28 mouse cellular contexts compared by ENCODE assay signal in the genomic region with DNA sequence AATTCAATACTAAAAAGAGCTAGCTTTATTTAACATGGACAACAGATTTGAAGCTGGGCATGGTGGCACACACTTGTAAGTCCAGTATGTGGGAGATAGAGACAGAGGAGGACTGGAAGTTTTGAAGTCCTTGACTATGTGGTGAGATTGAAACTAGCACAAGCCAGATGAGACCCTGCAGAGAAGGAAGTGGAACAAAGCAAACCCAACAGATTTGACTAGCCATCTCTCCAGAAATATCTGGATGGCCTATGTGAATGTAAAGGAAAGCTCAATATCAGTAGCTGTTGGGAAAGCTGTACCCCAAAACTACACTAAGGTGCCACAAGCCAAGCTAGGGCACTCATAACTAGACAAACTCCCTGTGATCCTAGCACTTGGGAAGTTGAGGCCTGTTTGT. TPM values are rescaled to one million over a fixed set of nuclear protein-coding genes. Genes with fewer than 3 reads are reported as not detected.
DNase-seq lines count a peak whose midpoint lies in the region; ATAC-seq and TF ChIP-seq lines count a peak whose summit lies in the region.
"Had no signal": no experiment of that assay in that cellular context is flagged by ENCODE, and none has a peak within 500 bp of the region (broad histone marks: within the 10 kb centered on the region; RNA-seq: fewer than 3 reads in every experiment).

No protein-coding gene starts in this region.

- intact Hi-C loops in gastrocnemius, adult 2 months (cut with DNase I), result no loop called here
- intact Hi-C loops in gastrocnemius, postnatal 36 days (cut with DNase I), result no loop called here

- peak overlapping the region; percentile 38 for H3K27ac ChIP-seq in gastrocnemius, adult 2 months
- 0 out of 2 replicates have a peak overlapping the region, but pooled peaks have one; percentile 1 for H3K27ac ChIP-seq in kidney, postnatal 0 days
- H3K27ac ChIP-seq in midbrain, embryonic 11.5 days (ENCODE audit: low read depth, low read length), result no peak overlapping the region
- H3K27ac ChIP-seq in midbrain, embryonic 14.5 days (replicated peaks; ENCODE audit: low read depth, low read length), result no peak overlapping the region
- H3K27ac ChIP-seq: embryonic facial prominence, embryonic 13.5 days; embryonic facial prominence, embryonic 15.5 days; forebrain, embryonic 10.5 days; forebrain, embryonic 12.5 days had no signal

- H3K27me3 ChIP-seq in kidney, postnatal 0 days (ENCODE audit: insufficient read depth, low read length), result no peaks in the 10 kb centered on the region
- no peaks in the 10 kb centered on the region for H3K27me3 ChIP-seq in midbrain, embryonic 11.5 days (ENCODE audit: control insufficient read depth, insufficient read depth, low read length)
- no peaks in the 10 kb centered on the region for H3K27me3 ChIP-seq in midbrain, embryonic 14.5 days (ENCODE audit: control insufficient read depth, insufficient read depth, low read length)
- H3K27me3 ChIP-seq: embryonic facial prominence, embryonic 13.5 days; embryonic facial prominence, embryonic 15.5 days; forebrain, embryonic 12.5 days; Patski had no signal

- H3K4me3 ChIP-seq in gastrocnemius, adult 2 months, result no peak overlapping the region
- no peak overlapping the region for H3K4me3 ChIP-seq in kidney, postnatal 0 days (replicated peaks; ENCODE audit: low read depth, low read length)
- no peak overlapping the region for H3K4me3 ChIP-seq in midbrain, embryonic 11.5 days (ENCODE audit: low read depth, low read length)
- no peak overlapping the region for H3K4me3 ChIP-seq in midbrain, embryonic 14.5 days (replicated peaks; ENCODE audit: low read depth, low read length)
- H3K4me3 ChIP-seq: embryonic facial prominence, embryonic 13.5 days; embryonic facial prominence, embryonic 15.5 days; erythroblast, embryonic 14.5 days; forebrain, embryonic 10.5 days; forebrain, embryonic 12.5 days had no signal

- peaks cover 25% of the 10 kb centered on the region; the same call in 1 of the 2 replicates for H3K36me3 ChIP-seq in kidney, postnatal 0 days (ENCODE audit: insufficient read depth, low read length)
- H3K36me3 ChIP-seq in midbrain, embryonic 11.5 days (ENCODE audit: control insufficient read depth, insufficient read depth, low read length), result peaks cover 4% of the 10 kb centered on the region
- H3K36me3 ChIP-seq in midbrain, embryonic 14.5 days (ENCODE audit: control insufficient read depth, insufficient read depth, low read length), result peaks cover 33% of the 10 kb centered on the region

- no peak for DNase-seq in gastrocnemius, adult 2 months
- DNase-seq in gastrocnemius, postnatal 36 days, result no peak
- no peak for DNase-seq in kidney, postnatal 0 days (ENCODE audit: low spot score)
- DNase-seq in kidney, postnatal 10 days, result no peak
- DNase-seq in midbrain, embryonic 11.5 days (ENCODE audit: low spot score, missing footprints), result peak; percentile 60
- no peak for DNase-seq in midbrain, embryonic 14.5 days
- no peak for DNase-seq in T-cell, adult 2 months (ENCODE audit: low spot score)
- DNase-seq: adrenal gland, adult 2 months; adrenal gland, postnatal 10 days; adrenal gland, postnatal 25 days; cerebellum, adult 11 months; cerebellum, adult 18-20 months; cerebellum, adult 8-10 months; cerebellum, adult 9-11 months; cerebellum, postnatal 25 days; embryo, embryonic 11 days had no signal

- H3K9me3 ChIP-seq in kidney, postnatal 0 days (replicated peaks; ENCODE audit: low read length), result no peaks in the 10 kb centered on the region
- H3K9me3 ChIP-seq in midbrain, embryonic 11.5 days (ENCODE audit: control insufficient read depth, low read length), result no peaks in the 10 kb centered on the region
- H3K9me3 ChIP-seq in midbrain, embryonic 14.5 days (ENCODE audit: control insufficient read depth, low read length), result no peaks in the 10 kb centered on the region
- H3K9me3 ChIP-seq: embryonic facial prominence, embryonic 13.5 days; embryonic facial prominence, embryonic 15.5 days; forebrain, embryonic 10.5 days; forebrain, embryonic 12.5 days; G1E had no signal

- no peak overlapping the region for H3K9ac ChIP-seq in kidney, postnatal 0 days (ENCODE audit: low read depth, low read length)
- H3K9ac ChIP-seq in midbrain, embryonic 11.5 days (ENCODE audit: low read length), result no peak overlapping the region
- no peak overlapping the region for H3K9ac ChIP-seq in midbrain, embryonic 14.5 days (replicated peaks; ENCODE audit: low read length)
- H3K9ac ChIP-seq: embryonic facial prominence, embryonic 13.5 days; embryonic facial prominence, embryonic 15.5 days; forebrain, embryonic 12.5 days had no signal

- no peak for ATAC-seq in kidney, postnatal 0 days (replicated peaks; ENCODE audit: low FRiP score, low read depth)
- no peak for ATAC-seq in midbrain, embryonic 11.5 days (ENCODE audit: low FRiP score)
- no peak for ATAC-seq in midbrain, embryonic 14.5 days (ENCODE audit: low FRiP score, low TSS enrichment)
- 0 out of 2 replicates have a peak, but pooled peaks have one; percentile 32 for ATAC-seq in common myeloid progenitor, adult 5-6 weeks (replicated peaks; ENCODE audit: low read depth, poor library complexity, severe bottlenecking)
- ATAC-seq: forebrain, embryonic 14.5 days; forebrain, embryonic 16.5 days; Patski had no signal

- no peaks in the 10 kb centered on the region for H3K4me1 ChIP-seq in kidney, postnatal 0 days (replicated peaks; ENCODE audit: insufficient read depth, low read length)
- no peaks in the 10 kb centered on the region for H3K4me1 ChIP-seq in midbrain, embryonic 11.5 days (ENCODE audit: control insufficient read depth, insufficient read depth, low read length)
- no peaks in the 10 kb centered on the region for H3K4me1 ChIP-seq in midbrain, embryonic 14.5 days (ENCODE audit: control insufficient read depth, insufficient read depth, low read length)
- H3K4me1 ChIP-seq: forebrain, embryonic 10.5 days; forebrain, embryonic 12.5 days had no signal

- no peak for TF ChIP-seq CTCF in gastrocnemius, adult 2 months (IDR thresholded peaks at IDR 0.05)
- TF ChIP-seq CTCF in kidney, postnatal 0 days (IDR thresholded peaks at IDR 0.05; ENCODE audit: low read depth), result no peak

- H3K4me2 ChIP-seq in kidney, postnatal 0 days (ENCODE audit: low read length), result no peak overlapping the region
- no peak overlapping the region for H3K4me2 ChIP-seq in midbrain, embryonic 11.5 days
- H3K4me2 ChIP-seq in midbrain, embryonic 14.5 days (ENCODE audit: low read length), result no peak overlapping the region
- H3K4me2 ChIP-seq: embryonic facial prominence, embryonic 13.5 days; embryonic facial prominence, embryonic 15.5 days; forebrain, embryonic 12.5 days had no signal

RNA-seq across cellular contexts. Expression of gene Gabrr2, which starts 8.4 kb away (rescaled TPM):
- 1 to 10 TPM; 2.8 to 4.7 TPM for total RNA-seq in gastrocnemius, adult 2 months (2021)
- total RNA-seq in gastrocnemius, postnatal 36 days (2021), result 1 to 10 TPM; 6.7 to 6.9 TPM
- 0.20 TPM in 1 of 2 replicates, not detected in the other for polyA plus RNA-seq in kidney, postnatal 0 days (2015; fragmentation: Nextera tagmentation; extraction: Ambion mirVana)
- polyA plus RNA-seq in midbrain, embryonic 11.5 days (2014; fragmentation: Nextera tagmentation; extraction: Ambion mirVana), result 0.26 and 0.30 TPM in 2 replicates
- 0.35 and 0.74 TPM in 2 replicates for polyA plus RNA-seq in midbrain, embryonic 14.5 days (2014; fragmentation: Nextera tagmentation; extraction: Ambion mirVana)
- not detected in 2 replicates for total RNA-seq in common myeloid progenitor, adult 5-6 weeks (2017)
- total RNA-seq: adrenal gland, adult 2 months; adrenal gland, postnatal 4 days had no signal
- polyA plus RNA-seq: embryonic facial prominence, embryonic 11.5 days; erythroblast, embryonic 14.5 days; G1E had no signal

RNA-seq across cellular contexts. Expression of gene Ube2j1, which starts 23.2 kb away (rescaled TPM):
- 10 to 100 TPM; 50.5 to 54.7 TPM for total RNA-seq in gastrocnemius, adult 2 months (2021)
- 10 to 100 TPM; 45.6 to 47.8 TPM for total RNA-seq in gastrocnemius, postnatal 36 days (2021)
- 39.6 and 44.7 TPM in 2 replicates for polyA plus RNA-seq in kidney, postnatal 0 days (2015; fragmentation: Nextera tagmentation; extraction: Ambion mirVana)
- 59.6 and 62.8 TPM in 2 replicates for polyA plus RNA-seq in midbrain, embryonic 11.5 days (2014; fragmentation: Nextera tagmentation; extraction: Ambion mirVana)
- 49.7 and 61.6 TPM in 2 replicates for polyA plus RNA-seq in midbrain, embryonic 14.5 days (2014; fragmentation: Nextera tagmentation; extraction: Ambion mirVana)
- total RNA-seq in common myeloid progenitor, adult 5-6 weeks (2017), result 42.0 and 53.7 TPM in 2 replicates

Comparison
In these comparisons a context has a peak if more than half of its experiments do, and no peak if none do; other contexts are left out.
1. H3K27ac ChIP-seq: peak in gastrocnemius, adult 2 months (single experiment) and kidney, postnatal 0 days (single experiment); none in midbrain, embryonic 11.5 days (single experiment) and midbrain, embryonic 14.5 days (single experiment).